Mouse (Mus musculus): ENCODE measurements around the gene C1ql2. TPM values are rescaled to one million over a fixed set of nuclear protein-coding genes. Genes with fewer than 3 reads are reported as not detected.

Gene C1ql2
- polyA plus RNA-seq, 1 experiment from 2014 or later, result not detected

DNA sequence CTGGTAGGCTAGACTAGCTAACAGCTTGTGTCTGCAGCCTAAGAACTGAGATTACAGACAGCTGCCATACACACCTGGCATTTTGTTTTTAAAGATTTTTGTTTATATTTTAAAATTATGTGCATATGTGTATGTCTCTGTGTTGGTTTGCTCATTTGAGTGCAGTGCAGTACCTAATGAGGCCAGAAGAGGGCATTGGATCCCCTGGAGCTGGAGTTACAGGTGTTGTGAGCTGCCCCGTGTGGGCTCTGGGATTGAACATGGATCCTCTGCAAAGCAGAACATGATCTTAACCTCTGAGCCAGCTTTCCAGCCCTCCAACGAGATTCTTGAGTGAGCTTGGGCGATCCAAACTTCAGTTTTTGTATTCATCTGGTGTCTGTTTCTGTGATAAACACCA lies 27.8 kb downstream of the C1ql2 start:
- DNase-seq (ENCODE audit: low spot score), result no peak
- 68% methylated on average over 3 of the region's 3 CpGs for WGBS
- no peak overlapping the region for H3K4me2 ChIP-seq (replicated peaks; ENCODE audit: low read depth, low read length)
- H3K4me3 ChIP-seq (ENCODE audit: low read depth, low read length), result no peak overlapping the region
- H3K27me3 ChIP-seq (replicated peaks; ENCODE audit: insufficient read depth, low read length), result no peaks in the 10 kb centered on the region
- H3K27ac ChIP-seq (ENCODE audit: low read length), result no peak overlapping the region
- TF ChIP-seq CTCF (IDR thresholded peaks at IDR 0.05) (peak; percentile 38), EP300 (IDR thresholded peaks at IDR 0.05) (no peak)
- no peaks in the 10 kb centered on the region for H3K4me1 ChIP-seq (ENCODE audit: insufficient read depth, low read depth, low read length)
- no peak overlapping the region for H3K9ac ChIP-seq (replicated peaks; ENCODE audit: low read depth)
- ATAC-seq, result no peak
- no peaks in the 10 kb centered on the region for H3K9me3 ChIP-seq (ENCODE audit: low read length)
- H3K36me3 ChIP-seq (ENCODE audit: insufficient read depth, low read length), result no peaks in the 10 kb centered on the region

DNA sequence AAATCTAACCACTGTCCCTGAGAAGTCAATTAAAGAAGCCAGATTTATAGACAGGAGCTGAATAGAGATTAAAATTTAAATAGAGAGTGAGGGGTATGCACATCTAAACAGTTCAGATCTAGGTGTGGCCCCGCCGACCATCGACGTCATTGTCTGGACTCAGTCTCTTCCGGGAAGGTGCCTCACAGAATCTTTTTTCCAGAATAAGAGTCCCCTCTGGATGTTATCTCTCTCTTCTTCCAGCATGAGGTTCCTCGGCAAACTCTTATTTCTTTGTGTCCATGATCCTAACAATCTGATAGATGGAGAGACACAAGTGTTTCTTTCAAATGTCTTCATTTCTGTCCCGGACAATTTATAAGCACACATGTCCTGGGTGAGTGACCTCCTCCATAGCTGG lies 33.7 kb downstream of the C1ql2 start:
- DNase-seq (ENCODE audit: low spot score), result no peak
- H3K27me3 ChIP-seq (replicated peaks; ENCODE audit: insufficient read depth, low read length), result no peaks in the 10 kb centered on the region
- H3K36me3 ChIP-seq (ENCODE audit: insufficient read depth, low read length), result no peaks in the 10 kb centered on the region
- H3K27ac ChIP-seq (ENCODE audit: low read length), result no peak overlapping the region
- TF ChIP-seq CTCF (IDR thresholded peaks at IDR 0.05) (no peak), EP300 (IDR thresholded peaks at IDR 0.05) (no peak)
- H3K4me2 ChIP-seq (replicated peaks; ENCODE audit: low read depth, low read length), result no peak overlapping the region
- no peak for ATAC-seq
- no peaks in the 10 kb centered on the region for H3K4me1 ChIP-seq (ENCODE audit: insufficient read depth, low read depth, low read length)
- no peaks in the 10 kb centered on the region for H3K9me3 ChIP-seq (ENCODE audit: low read length)
- WGBS, result 70% methylated on average over 7 of the region's 7 CpGs
- H3K9ac ChIP-seq (replicated peaks; ENCODE audit: low read depth), result no peak overlapping the region
- H3K4me3 ChIP-seq (ENCODE audit: low read depth, low read length), result no peak overlapping the region

DNA sequence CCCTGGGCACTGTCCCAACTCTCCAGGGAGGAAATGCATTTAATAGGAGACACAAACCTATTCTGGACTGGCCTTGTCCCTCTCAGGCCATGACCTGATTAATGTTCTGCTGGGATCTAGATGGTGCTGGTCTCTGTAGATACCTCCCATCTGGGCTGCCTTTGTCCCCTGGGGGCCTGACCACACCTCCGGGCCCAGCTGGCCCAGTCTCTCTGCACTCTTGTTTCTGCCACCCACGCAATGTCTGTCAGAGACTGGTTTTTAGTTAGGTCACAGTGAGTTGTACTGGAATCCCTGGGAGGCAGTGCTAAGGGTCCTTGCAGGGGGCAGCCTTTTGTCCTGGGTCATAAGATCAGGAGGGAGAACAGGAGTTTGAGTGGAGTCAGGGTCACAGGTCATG lies 34.5 kb downstream of the C1ql2 start:
- Histone ChIP-seq H3K27ac (ENCODE audit: low read length) (no peak overlapping the region), H3K36me3 (ENCODE audit: insufficient read depth, low read length) (no peaks in the 10 kb centered on the region), H3K4me2 (replicated peaks; ENCODE audit: low read depth, low read length) (no peak overlapping the region), H3K9ac (replicated peaks; ENCODE audit: low read depth) (no peak overlapping the region), H3K27me3 (replicated peaks; ENCODE audit: insufficient read depth, low read length) (no peaks in the 10 kb centered on the region), H3K9me3 (ENCODE audit: low read length) (no peaks in the 10 kb centered on the region), H3K4me1 (ENCODE audit: insufficient read depth, low read depth, low read length) (no peaks in the 10 kb centered on the region), H3K4me3 (ENCODE audit: low read depth, low read length) (no peak overlapping the region)
- no peak for TF ChIP-seq EP300 (IDR thresholded peaks at IDR 0.05)
- TF ChIP-seq CTCF (IDR thresholded peaks at IDR 0.05), result no peak
- 67% methylated on average over 2 of the region's 2 CpGs for WGBS
- DNase-seq (ENCODE audit: low spot score), result no peak
- ATAC-seq, result no peak

DNA sequence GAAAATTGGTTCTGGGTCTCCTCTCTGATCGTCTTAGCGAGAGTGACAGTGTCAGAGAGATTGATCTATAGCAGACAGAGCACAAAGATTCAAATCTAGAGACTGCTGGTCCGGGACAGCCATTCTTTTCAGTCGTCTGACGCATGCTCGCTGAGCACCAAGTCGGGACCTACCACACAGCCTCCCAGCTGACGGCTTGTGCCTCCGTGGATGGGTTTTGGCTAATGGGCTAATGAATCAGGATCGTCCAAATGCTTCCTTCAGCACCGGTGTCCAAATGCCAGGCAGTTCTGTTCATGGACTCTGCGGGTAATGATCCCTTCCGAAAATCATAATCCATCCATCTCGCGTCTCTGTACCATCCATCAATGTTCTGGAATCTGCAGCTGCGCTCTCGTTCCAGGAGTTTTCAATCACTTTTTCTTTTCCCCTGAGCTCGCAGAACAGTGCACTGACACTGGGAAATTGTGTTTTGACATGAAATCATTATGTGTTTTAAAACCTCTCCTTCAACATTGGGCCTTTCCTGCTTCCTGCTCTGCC lies 44.7 kb downstream of the C1ql2 start:
- Histone ChIP-seq H3K9ac (replicated peaks; ENCODE audit: low read depth) (no peak overlapping the region), H3K4me3 (ENCODE audit: low read depth, low read length) (no peak overlapping the region), H3K4me2 (replicated peaks; ENCODE audit: low read depth, low read length) (no peak overlapping the region), H3K27me3 (replicated peaks; ENCODE audit: insufficient read depth, low read length) (no peaks in the 10 kb centered on the region), H3K4me1 (ENCODE audit: insufficient read depth, low read depth, low read length) (no peaks in the 10 kb centered on the region), H3K9me3 (ENCODE audit: low read length) (no peaks in the 10 kb centered on the region), H3K36me3 (ENCODE audit: insufficient read depth, low read length) (no peaks in the 10 kb centered on the region), H3K27ac (ENCODE audit: low read length) (no peak overlapping the region)
- WGBS, result 74% methylated on average over 18 of the region's 18 CpGs
- no peak for ATAC-seq
- TF ChIP-seq CTCF (IDR thresholded peaks at IDR 0.05) (no peak), EP300 (IDR thresholded peaks at IDR 0.05) (no peak)
- no peak for DNase-seq (ENCODE audit: low spot score)

DNA sequence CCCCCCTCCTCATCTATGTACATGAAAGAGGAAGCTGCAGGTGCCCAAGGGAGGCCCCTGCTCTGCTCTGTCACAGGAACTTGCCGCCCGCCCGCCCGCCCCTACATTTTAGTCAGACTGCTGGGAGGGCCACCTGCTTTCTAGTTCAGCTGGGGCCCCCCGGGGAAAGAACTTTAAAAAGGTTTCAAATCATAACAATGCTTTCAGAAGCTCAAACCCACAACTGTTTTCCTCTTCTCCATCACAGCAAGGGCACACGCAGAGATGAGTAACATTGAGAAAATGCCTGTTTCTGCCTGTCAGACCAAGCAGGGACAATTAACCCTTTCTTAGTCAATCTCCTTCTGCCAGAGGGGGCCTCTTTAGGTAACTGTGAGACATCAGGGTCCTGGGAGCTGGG lies 49.4 kb downstream of the C1ql2 start:
- ATAC-seq (no peak), DNase-seq (ENCODE audit: low spot score) (no peak)
- H3K27ac ChIP-seq (ENCODE audit: low read length), result no peak overlapping the region
- H3K4me1 ChIP-seq (ENCODE audit: insufficient read depth, low read depth, low read length), result no peaks in the 10 kb centered on the region
- no peak overlapping the region for H3K9ac ChIP-seq (replicated peaks; ENCODE audit: low read depth)
- no peaks in the 10 kb centered on the region for H3K9me3 ChIP-seq (ENCODE audit: low read length)
- H3K27me3 ChIP-seq (replicated peaks; ENCODE audit: insufficient read depth, low read length), result no peaks in the 10 kb centered on the region
- TF ChIP-seq CTCF (IDR thresholded peaks at IDR 0.05), result no peak
- TF ChIP-seq EP300 (IDR thresholded peaks at IDR 0.05), result no peak
- H3K4me2 ChIP-seq (replicated peaks; ENCODE audit: low read depth, low read length), result no peak overlapping the region
- WGBS, result 48% methylated on average over 6 of the region's 6 CpGs
- no peaks in the 10 kb centered on the region for H3K36me3 ChIP-seq (ENCODE audit: insufficient read depth, low read length)
- no peak overlapping the region for H3K4me3 ChIP-seq (ENCODE audit: low read depth, low read length)

DNA sequence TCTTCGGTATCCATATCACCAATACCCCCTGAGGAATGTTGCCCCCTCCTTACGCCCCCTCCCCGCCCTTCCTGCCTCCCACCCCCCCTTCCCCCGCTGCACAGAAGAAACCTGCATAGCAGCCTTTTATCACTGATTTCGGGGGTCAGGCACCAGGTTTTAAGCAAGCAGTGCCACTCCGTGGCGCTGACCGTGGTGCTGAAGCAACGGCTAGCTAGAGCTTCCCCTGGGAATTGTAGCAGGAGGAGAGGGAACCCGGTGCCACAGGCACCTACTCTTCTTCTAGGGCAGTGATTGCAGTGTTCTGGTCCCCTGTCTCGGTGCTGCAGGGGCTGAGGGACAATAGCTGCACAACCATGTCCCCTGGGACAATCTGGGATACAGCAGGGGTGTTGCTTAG lies 50.0 kb downstream of the C1ql2 start:
- Histone ChIP-seq H3K27ac (ENCODE audit: low read length) (no peak overlapping the region), H3K4me1 (ENCODE audit: insufficient read depth, low read depth, low read length) (no peaks in the 10 kb centered on the region), H3K9ac (replicated peaks; ENCODE audit: low read depth) (no peak overlapping the region), H3K4me2 (replicated peaks; ENCODE audit: low read depth, low read length) (no peak overlapping the region), H3K27me3 (replicated peaks; ENCODE audit: insufficient read depth, low read length) (no peaks in the 10 kb centered on the region), H3K36me3 (ENCODE audit: insufficient read depth, low read length) (no peaks in the 10 kb centered on the region), H3K9me3 (ENCODE audit: low read length) (no peaks in the 10 kb centered on the region), H3K4me3 (ENCODE audit: low read depth, low read length) (no peak overlapping the region)
- peak; percentile 8; the same call in 1 of the 2 replicates for ATAC-seq
- TF ChIP-seq CTCF (IDR thresholded peaks at IDR 0.05), result no peak
- TF ChIP-seq EP300 (IDR thresholded peaks at IDR 0.05), result no peak
- under 1% methylated on average over 11 of the region's 11 CpGs for WGBS
- DNase-seq (ENCODE audit: low spot score), result peak; percentile 61

Other genes starting within 250 kb of the C1ql2 start
- gene Dbi, start 219.5 kb upstream of the C1ql2 start, polyA plus RNA-seq (2015; fragmentation: Nextera tagmentation; extraction: Ambion mirVana), result 646 and 687 TPM in 2 replicates
- 10.7 and 12.5 TPM in 2 replicates for gene 3110009E18Rik, start 219.4 kb upstream of the C1ql2 start, polyA plus RNA-seq (2015; fragmentation: Nextera tagmentation; extraction: Ambion mirVana)
- 4.3 and 4.4 TPM in 2 replicates for gene Steap3, start 67.9 kb upstream of the C1ql2 start, polyA plus RNA-seq (2015; fragmentation: Nextera tagmentation; extraction: Ambion mirVana)
- gene Marco, start 164.4 kb downstream of the C1ql2 start, polyA plus RNA-seq (2015; fragmentation: Nextera tagmentation; extraction: Ambion mirVana), result 7.9 and 8.9 TPM in 2 replicates